Mouse (Mus musculus): ENCODE results near the gene Grik3. TPM values are rescaled to one million over a fixed set of nuclear protein-coding genes. Genes with fewer than 3 reads are reported as not detected.
"Not testable (repeated sequence)": the region's sequence is repeated elsewhere in the genome, so short reads cannot be mapped to it uniquely, and the experiment has no call there.

Gene Grik3
- total RNA-seq, 2 experiments from 2014 or later: 64.9 to 68.8 TPM

- intact Hi-C loops (cut with DNase I): no loop called here
- DNase-seq: no peak
Observed at GRCm38 (mm10) chr4:125580336-125580735, 89.8 kb downstream of the Grik3 start.

- intact Hi-C loops (cut with DNase I): no loop called here
- DNase-seq: no peak
Observed at GRCm38 (mm10) chr4:125583272-125583671, 92.8 kb downstream of the Grik3 start.

- no peak for DNase-seq
- intact Hi-C loops (cut with DNase I): no loop called here
Observed at GRCm38 (mm10) chr4:125583935-125584334, 93.4 kb downstream of the Grik3 start.

- intact Hi-C loops (cut with DNase I): no loop called here
- DNase-seq: peak; percentile 63
Observed at GRCm38 (mm10) chr4:125584676-125585075, 94.2 kb downstream of the Grik3 start.

GRCm38 (mm10) chr4:125587577-125587976 lies 97.1 kb downstream of the Grik3 start:
- no peak for DNase-seq
- intact Hi-C loops (cut with DNase I): no loop called here

- no peak for DNase-seq
- intact Hi-C loops (cut with DNase I): no loop called here
Observed at GRCm38 (mm10) chr4:125590241-125590919, 99.9 kb downstream of the Grik3 start.

GRCm38 (mm10) chr4:125592663-125593062 lies 102.2 kb downstream of the Grik3 start:
- DNase-seq: no peak
- intact Hi-C loops (cut with DNase I): no loop called here

GRCm38 (mm10) chr4:125595011-125595410 lies 104.5 kb downstream of the Grik3 start:
- no peak for DNase-seq
- intact Hi-C loops (cut with DNase I): no loop called here

GRCm38 (mm10) chr4:125598677-125599076 lies 108.2 kb downstream of the Grik3 start:
- intact Hi-C loops (cut with DNase I): no loop called here
- no peak for DNase-seq

GRCm38 (mm10) chr4:125599510-125600005 lies 109.1 kb downstream of the Grik3 start:
- no peak for DNase-seq
- intact Hi-C loops (cut with DNase I): no loop called here

- no peak for DNase-seq
- intact Hi-C loops (cut with DNase I): no loop called here
Observed at GRCm38 (mm10) chr4:125600642-125601041, 110.1 kb downstream of the Grik3 start.

GRCm38 (mm10) chr4:125601301-125601700 lies 110.8 kb downstream of the Grik3 start:
- intact Hi-C loops (cut with DNase I): no loop called here
- DNase-seq: no peak

- no peak for DNase-seq
- intact Hi-C loops (cut with DNase I): no loop called here
Observed at GRCm38 (mm10) chr4:125604494-125604893, 114.0 kb downstream of the Grik3 start.

GRCm38 (mm10) chr4:125606147-125606546 lies 115.6 kb downstream of the Grik3 start:
- intact Hi-C loops (cut with DNase I): no loop called here
- no peak for DNase-seq

- no peak for DNase-seq
- intact Hi-C loops (cut with DNase I): no loop called here
Observed at GRCm38 (mm10) chr4:125607397-125608042, 117.0 kb downstream of the Grik3 start.

GRCm38 (mm10) chr4:125608896-125609295 lies 118.4 kb downstream of the Grik3 start:
- DNase-seq; intact Hi-C loops (cut with DNase I): not testable (repeated sequence)

GRCm38 (mm10) chr4:125609320-125610306 lies 119.1 kb downstream of the Grik3 start:
- no peak for DNase-seq
- intact Hi-C loops (cut with DNase I): loop anchor here (10.0 kb wide), 1 partner anchor 115 kb away; the partner anchor contains the start of gene Grik3

GRCm38 (mm10) chr4:125617851-125618250 lies 127.4 kb downstream of the Grik3 start:
- intact Hi-C loops (cut with DNase I): loop anchor here (10.0 kb wide), 1 partner anchor 123 kb away; the partner anchor contains the start of gene Grik3
- DNase-seq: no peak

GRCm38 (mm10) chr4:125618524-125619320 lies 128.2 kb downstream of the Grik3 start:
- no peak for DNase-seq
- intact Hi-C loops (cut with DNase I): loop anchor here (10.0 kb wide), 1 partner anchor 124 kb away; the partner anchor contains the start of gene Grik3
